Mouse (Mus musculus): ENCODE results near the gene Crispld2. TPM values are rescaled to one million over a fixed set of nuclear protein-coding genes. Genes with fewer than 3 reads are reported as not detected.

The Crispld2 gene
- polyA plus RNA-seq, 1 experiment from 2014 or later = 2.5 TPM

GRCm38 (mm10) chr8:120100388-120101067, 108.3 kb downstream of the Crispld2 start:
- no peak for DNase-seq
- 5% methylated on average over 24 of the region's 25 CpGs for WGBS (ENCODE audit: insufficient replicate concordance)

GRCm38 (mm10) chr8:120101068-120101972, 109.1 kb downstream of the Crispld2 start, which contains the start of gene Zdhhc7:
Zdhhc7 (minus strand) TSS chr8:120101482.
- no peaks in the 10 kb centered on the region for H3K27me3 ChIP-seq (ENCODE audit: insufficient read depth, low read length)
- H3K4me1 ChIP-seq (ENCODE audit: insufficient read depth) = peaks cover 20% of the 10 kb centered on the region
- under 1% methylated on average over 88 of the region's 88 CpGs for WGBS (ENCODE audit: insufficient replicate concordance)
- peak within 1 kb of the TSS; percentile 85 for H3K4me2 ChIP-seq (ENCODE audit: low read depth, low read length)
- peak within 1 kb of the TSS; percentile 84 for H3K27ac ChIP-seq (ENCODE audit: low read depth)
- H3K36me3 ChIP-seq (replicated peaks; ENCODE audit: insufficient read depth, low read length) = no peaks in the 10 kb centered on the region
- DNase-seq (peak; percentile 83), ATAC-seq (peak; percentile 74)
- peak within 1 kb of the TSS; percentile 84 for H3K9ac ChIP-seq (replicated peaks)
- 0 out of 2 replicates have a peak, but pooled peaks have one; percentile 10 for TF ChIP-seq CTCF (IDR thresholded peaks at IDR 0.05; ENCODE audit: low read depth)
- no peak for TF ChIP-seq EP300 (IDR thresholded peaks at IDR 0.05; ENCODE audit: low read depth)
- no peaks in the 10 kb centered on the region for H3K9me3 ChIP-seq (ENCODE audit: low read length)
- H3K4me3 ChIP-seq (ENCODE audit: low read depth, low read length) = peak within 1 kb of the TSS; percentile 84

More at GRCm38 (mm10) chr8:120100388-120101067, 108.3 kb downstream of the Crispld2 start:
- TF ChIP-seq CTCF (IDR thresholded peaks at IDR 0.05; ENCODE audit: low read depth) (no peak), EP300 (IDR thresholded peaks at IDR 0.05; ENCODE audit: low read depth) (no peak)
- H3K27ac ChIP-seq (ENCODE audit: low read depth) = peak overlapping the region; percentile 84
- peak overlapping the region; percentile 85 for H3K4me2 ChIP-seq (ENCODE audit: low read depth, low read length)
- H3K27me3 ChIP-seq (ENCODE audit: insufficient read depth, low read length) = no peaks in the 10 kb centered on the region
- H3K36me3 ChIP-seq (replicated peaks; ENCODE audit: insufficient read depth, low read length) = no peaks in the 10 kb centered on the region
- peaks cover 20% of the 10 kb centered on the region for H3K4me1 ChIP-seq (ENCODE audit: insufficient read depth)
- peak; percentile 35 for ATAC-seq
- H3K4me3 ChIP-seq (ENCODE audit: low read depth, low read length) = peak overlapping the region; percentile 84
- H3K9ac ChIP-seq (replicated peaks) = peak overlapping the region; percentile 84
- H3K9me3 ChIP-seq (ENCODE audit: low read length) = no peaks in the 10 kb centered on the region

Other genes with a start within 250 kb of the Crispld2 start
- gene Tldc1, start 214.0 kb upstream of the Crispld2 start, polyA plus RNA-seq (2015; fragmentation: Nextera tagmentation; extraction: Ambion mirVana) = 4.3 and 4.6 TPM in 2 replicates
- gene Cotl1, start 151.9 kb upstream of the Crispld2 start, polyA plus RNA-seq (2015; fragmentation: Nextera tagmentation; extraction: Ambion mirVana) = 28.5 and 28.8 TPM in 2 replicates
- gene Klhl36, start 130.2 kb upstream of the Crispld2 start, polyA plus RNA-seq (2015; fragmentation: Nextera tagmentation; extraction: Ambion mirVana) = 4.3 and 4.9 TPM in 2 replicates
- 44.1 and 46.5 TPM in 2 replicates for gene Usp10, start 82.1 kb upstream of the Crispld2 start, polyA plus RNA-seq (2015; fragmentation: Nextera tagmentation; extraction: Ambion mirVana)
- gene Gm20388, start 81.6 kb upstream of the Crispld2 start, polyA plus RNA-seq (2015; fragmentation: Nextera tagmentation; extraction: Ambion mirVana) = not detected in 2 replicates
- gene Zdhhc7, start 109.0 kb downstream of the Crispld2 start, polyA plus RNA-seq (2015; fragmentation: Nextera tagmentation; extraction: Ambion mirVana) = 9.9 and 10.8 TPM in 2 replicates
- gene 6430548M08Rik, start 121.7 kb downstream of the Crispld2 start, polyA plus RNA-seq (2015; fragmentation: Nextera tagmentation; extraction: Ambion mirVana) = 4.9 and 5.1 TPM in 2 replicates
- gene Fam92b, start 185.0 kb downstream of the Crispld2 start, polyA plus RNA-seq (2015; fragmentation: Nextera tagmentation; extraction: Ambion mirVana) = not detected in 2 replicates
- gene Gse1, start 236.0 kb downstream of the Crispld2 start, polyA plus RNA-seq (2015; fragmentation: Nextera tagmentation; extraction: Ambion mirVana) = 7.1 and 7.7 TPM in 2 replicates